Mouse (Mus musculus) R1 (cell line): ENCODE data around the gene Aldh8a1.

Experiments used
- DNase-seq: peaks from one replicate; pipeline ENCODE4 v3.0.0-alpha.2; 2018; ENCODE audit warnings: low read depth, low spot score

Gene Aldh8a1

GRCm38 (mm10) chr10:21416184-21416583 is 39.1 kb downstream of the Aldh8a1 start:
- no peak for DNase-seq

- DNase-seq = peak; percentile 82
These were observed 42.1 kb downstream of the Aldh8a1 start for GRCm38 (mm10) chr10:21419188-21419587.

- DNase-seq = peak; percentile 66
These were observed 43.6 kb downstream of the Aldh8a1 start for GRCm38 (mm10) chr10:21420457-21421424.

- DNase-seq = peak; percentile 37
These were observed 49.4 kb downstream of the Aldh8a1 start for GRCm38 (mm10) chr10:21426515-21426914.

- DNase-seq = peak; percentile 87
These were observed 50.9 kb downstream of the Aldh8a1 start for GRCm38 (mm10) chr10:21427996-21428395.

GRCm38 (mm10) chr10:21439268-21439667 is 62.2 kb downstream of the Aldh8a1 start:
- peak; percentile 43 for DNase-seq

- DNase-seq = no peak
These were observed 63.9 kb downstream of the Aldh8a1 start for GRCm38 (mm10) chr10:21441020-21441419.

- DNase-seq = no peak
These were observed 64.6 kb downstream of the Aldh8a1 start for GRCm38 (mm10) chr10:21441690-21442089.

- DNase-seq = no peak
These were observed 66.7 kb downstream of the Aldh8a1 start for GRCm38 (mm10) chr10:21443646-21444324.

- no peak for DNase-seq
These were observed 67.3 kb downstream of the Aldh8a1 start for GRCm38 (mm10) chr10:21444410-21444809.
